Mouse (Mus musculus): ENCODE measurements around the gene Gpr107.

- no peak for TF ChIP-seq CTCF (IDR thresholded peaks at IDR 0.05; ENCODE audit: low read depth)
- TF ChIP-seq EP300 (IDR thresholded peaks at IDR 0.05; ENCODE audit: low read depth): no peak
These were observed 29.3 kb upstream of the Gpr107 start for GRCm38 (mm10) chr2:31122806-31123205.

All from liver, embryonic 14.5 days (tissue).